Mouse (Mus musculus) regulatory T cell (primary cell): ENCODE data around the gene Ipo13.

Experiments used
- in situ Hi-C: fragments of 300-600 bp; cut with MboI, MseI; formaldehyde crosslinking; loops from one replicate; pipeline ENCODE4 v1.15.1; 2025; ENCODE audit warnings: high pct_unique_total_duplicates

Gene Ipo13

GRCm38 (mm10) chr4:117914591-117915442, at the start of gene Ipo13:
Gene Ipo13, minus strand, starts transcription at chr4:117914999.
- in situ Hi-C loops = no loop called here

GRCm38 (mm10) chr4:117957492-117957891, 42.7 kb upstream of the Ipo13 start:
- in situ Hi-C loops = no loop called here

GRCm38 (mm10) chr4:117947493-117947892, 32.7 kb upstream of the Ipo13 start:
- in situ Hi-C loops = no loop called here

- in situ Hi-C loops = no loop called here
These were observed 32.0 kb upstream of the Ipo13 start for GRCm38 (mm10) chr4:117946639-117947305.

GRCm38 (mm10) chr4:117943317-117943716, 28.5 kb upstream of the Ipo13 start:
- in situ Hi-C loops = no loop called here

- in situ Hi-C loops = no loop called here
These were observed 22.2 kb upstream of the Ipo13 start for GRCm38 (mm10) chr4:117936964-117937363.

GRCm38 (mm10) chr4:117934081-117934480, 19.3 kb upstream of the Ipo13 start:
- in situ Hi-C loops = no loop called here

GRCm38 (mm10) chr4:117933248-117933647, 18.4 kb upstream of the Ipo13 start:
- in situ Hi-C loops = no loop called here

- in situ Hi-C loops = loop anchor here (5.0 kb wide), 1 partner anchor 158 kb away; no protein-coding TSS in a partner anchor
These were observed 14.6 kb upstream of the Ipo13 start, which contains the start of gene Artn for GRCm38 (mm10) chr4:117929391-117929881. Gene Artn, minus strand, starts transcription at chr4:117929763.

- in situ Hi-C loops = loop anchor here (5.0 kb wide), 1 partner anchor 159 kb away; no protein-coding TSS in a partner anchor
These were observed 14.0 kb upstream of the Ipo13 start for GRCm38 (mm10) chr4:117928699-117929241.

GRCm38 (mm10) chr4:117928234-117928633, 13.4 kb upstream of the Ipo13 start:
- in situ Hi-C loops = loop anchor here (5.0 kb wide), 1 partner anchor 159 kb away; no protein-coding TSS in a partner anchor

- in situ Hi-C loops = loop anchor here (5.0 kb wide), 1 partner anchor 160 kb away; no protein-coding TSS in a partner anchor
These were observed 12.0 kb upstream of the Ipo13 start for GRCm38 (mm10) chr4:117926545-117927482.

- in situ Hi-C loops = loop anchor here (5.0 kb wide), 1 partner anchor 162 kb away; no protein-coding TSS in a partner anchor
These were observed 10.1 kb upstream of the Ipo13 start for GRCm38 (mm10) chr4:117924916-117925315.

- in situ Hi-C loops = no loop called here
These were observed 8.7 kb upstream of the Ipo13 start for GRCm38 (mm10) chr4:117923450-117923849.

GRCm38 (mm10) chr4:117921358-117921757, 6.6 kb upstream of the Ipo13 start:
- in situ Hi-C loops = no loop called here

- in situ Hi-C loops = no loop called here
These were observed 4.0 kb upstream of the Ipo13 start for GRCm38 (mm10) chr4:117918762-117919161.

GRCm38 (mm10) chr4:117918261-117918660, 3.5 kb upstream of the Ipo13 start:
- in situ Hi-C loops = no loop called here

- in situ Hi-C loops = no loop called here
These were observed 3.0 kb upstream of the Ipo13 start for GRCm38 (mm10) chr4:117917847-117918246.

GRCm38 (mm10) chr4:117917402-117917801, 2.6 kb upstream of the Ipo13 start:
- in situ Hi-C loops = no loop called here

GRCm38 (mm10) chr4:117916386-117916785, 1.6 kb upstream of the Ipo13 start:
- in situ Hi-C loops = no loop called here
